Mouse (Mus musculus) forebrain, embryonic 11.5 days (tissue): ENCODE results near the gene N4bp2. TPM values are rescaled to one million over a fixed set of nuclear protein-coding genes. Genes with fewer than 3 reads are reported as not detected.
"Not testable (repeated sequence)": the region's sequence is repeated elsewhere in the genome, so short reads cannot be mapped to it uniquely, and the experiment has no call there.

Experiments
- ATAC-seq: fragments of 200-750 bp; cut with Nextera tagmentation; replicated peaks from 2 replicates; pipeline ENCODE4 v1.8.0; 2017; ENCODE audit warnings: moderate TSS enrichment; ENCODE audit not compliant: low FRiP score
- DNase-seq: peaks from one replicate; pipeline ENCODE4 v3.0.0-alpha.2; 2017; ENCODE audit warnings: low spot score
- H3K27ac ChIP-seq: fragments of 300-500 bp; sonication (generic); 2 replicates; pipeline ENCODE4 v1.5.1; 2014; ENCODE audit warnings: low read depth, low read length
- H3K27me3 ChIP-seq: fragments of 300-500 bp; sonication (generic); 2 replicates; pipeline ENCODE4 v1.6.1; 2014; ENCODE audit warnings: mild to moderate bottlenecking, low read length, mixed read lengths; ENCODE audit not compliant: control insufficient read depth, insufficient read depth
- H3K36me3 ChIP-seq: fragments of 300-500 bp; sonication (generic); 2 replicates; pipeline ENCODE4 v1.6.1; 2014; ENCODE audit warnings: mild to moderate bottlenecking, low read length, moderate library complexity, mixed read lengths; ENCODE audit not compliant: control insufficient read depth, insufficient read depth
- H3K4me1 ChIP-seq: fragments of 300-500 bp; sonication (generic); replicated peaks from 2 replicates; pipeline ENCODE4 v1.6.1; 2014; ENCODE audit warnings: low read length, mixed read lengths; ENCODE audit not compliant: control insufficient read depth, insufficient read depth
- H3K4me2 ChIP-seq: fragments of 300-500 bp; sonication (generic); 2 replicates; pipeline ENCODE4 v1.6.1; 2014; ENCODE audit warnings: low read depth, mild to moderate bottlenecking, low read length, moderate library complexity, mixed read lengths; ENCODE audit not compliant: severe bottlenecking
- H3K4me3 ChIP-seq: fragments of 300-500 bp; sonication (generic); 2 replicates; pipeline ENCODE4 v1.5.1; 2014; ENCODE audit warnings: low read depth, low read length
- H3K9ac ChIP-seq: fragments of 300-500 bp; sonication (generic); 2 replicates; pipeline ENCODE4 v1.6.1; 2014; ENCODE audit warnings: low read length
- H3K9me3 ChIP-seq: fragments of 300-500 bp; sonication (generic); 2 replicates; pipeline ENCODE4 v1.6.1; 2016; ENCODE audit warnings: low read length, mixed read lengths; ENCODE audit not compliant: control insufficient read depth
- WGBS: fragments of 180-500 bp; shearing (Covaris S2); extraction: QIAGEN DNeasy Blood & Tissue Kit; methylation state at CpG from one replicate; pipeline ENCODE4 v1.1.7; 2014; 5-methylcytosine and 5-hydroxymethylcytosine counted together
- polyA plus RNA-seq: library from polyadenylated mRNA; unstranded; fragments of >200 nt; fragmentation: Nextera tagmentation; extraction: Ambion mirVana; gene quantifications from 2 replicates; pipeline ENCODE4 v1.2.1, GENCODE M21; 2014

The N4bp2 gene
- 47.1 and 56.3 TPM in 2 replicates for polyA plus RNA-seq

GRCm38 (mm10) chr5:65763088-65763915, at the start of gene N4bp2:
Gene N4bp2 (plus strand): TSS chr5:65763521.
- Histone ChIP-seq H3K4me3 (peak within 1 kb of the TSS; percentile 91), H3K36me3 (no peaks in the 10 kb centered on the region), H3K27ac (peak within 1 kb of the TSS; percentile 100), H3K4me2 (peak within 1 kb of the TSS; percentile 95), H3K9me3 (no peaks in the 10 kb centered on the region), H3K4me1 (no peaks in the 10 kb centered on the region; the same call in 1 of the 2 replicates), H3K27me3 (no peaks in the 10 kb centered on the region), H3K9ac (peak within 1 kb of the TSS; percentile 100)
- ATAC-seq: peak; percentile 37
- 1% methylated on average over 50 of the region's 80 CpGs for WGBS
- DNase-seq: peak; percentile 85

GRCm38 (mm10) chr5:65715084-65715483, 48.2 kb upstream of the N4bp2 start:
- H3K36me3 ChIP-seq: no peaks in the 10 kb centered on the region
- no peak for ATAC-seq
- no peak overlapping the region for H3K27ac ChIP-seq
- 0 out of 2 replicates have a peak, but pooled peaks cover 2% of the 10 kb centered on the region for H3K4me1 ChIP-seq
- H3K4me2 ChIP-seq: no peak overlapping the region
- no peak overlapping the region for H3K9ac ChIP-seq
- no peaks in the 10 kb centered on the region for H3K9me3 ChIP-seq
- DNase-seq: no peak
- H3K27me3 ChIP-seq: no peaks in the 10 kb centered on the region
- H3K4me3 ChIP-seq: no peak overlapping the region
- 83% methylated on average over 6 of the region's 6 CpGs for WGBS

DNA sequence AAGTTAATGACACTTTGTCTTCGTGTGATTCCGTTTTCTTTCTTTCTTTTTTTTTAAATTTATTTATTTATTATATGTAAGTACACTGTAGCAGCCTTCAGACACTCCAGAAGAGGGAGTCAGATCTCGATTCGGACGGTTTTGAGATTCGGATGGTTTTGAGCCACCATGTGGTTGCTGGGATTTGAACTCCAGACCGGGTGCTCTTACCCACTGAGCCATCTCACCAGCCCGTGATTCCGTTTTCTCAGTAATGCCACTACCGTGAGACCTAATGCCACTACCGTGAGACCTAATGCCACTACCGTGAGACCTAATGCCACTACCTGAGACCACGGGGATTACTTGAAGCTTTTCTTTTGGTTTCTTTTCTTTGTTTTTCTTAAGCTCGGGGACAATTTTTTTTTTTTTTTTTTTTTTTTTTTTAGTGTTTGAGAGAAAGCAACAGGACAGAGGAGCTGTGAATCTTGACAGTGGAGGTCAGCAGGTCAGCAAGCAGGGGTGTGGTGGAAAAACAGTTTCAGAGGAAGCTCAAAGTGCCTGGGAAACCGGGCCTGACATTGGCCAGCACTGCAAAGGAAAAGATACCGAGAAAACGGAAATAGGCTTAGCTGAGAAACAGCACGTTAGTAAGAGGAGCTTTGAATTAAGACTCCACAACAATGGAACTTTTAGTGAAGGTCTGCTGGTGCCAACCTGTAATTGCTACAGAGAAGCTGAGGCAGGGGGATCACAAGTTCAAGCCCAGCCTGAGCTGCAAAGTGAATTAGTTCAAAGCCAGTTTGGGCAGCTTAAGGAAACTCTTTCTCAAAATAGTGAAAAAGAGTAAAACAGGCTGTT, 46.0 kb upstream of the N4bp2 start:
- 83% methylated on average over 18 of the region's 18 CpGs for WGBS
- no peak for ATAC-seq

GRCm38 (mm10) chr5:65717903-65718211, 45.5 kb upstream of the N4bp2 start:
- not testable (repeated sequence) for H3K4me3 ChIP-seq, H3K36me3 ChIP-seq, DNase-seq, H3K4me2 ChIP-seq, H3K27me3 ChIP-seq, ATAC-seq, H3K9me3 ChIP-seq, H3K27ac ChIP-seq, H3K4me1 ChIP-seq, H3K9ac ChIP-seq
- WGBS: 93% methylated on average over 8 of the region's 8 CpGs

More for the DNA sequence above, 46.0 kb upstream of the N4bp2 start:
- H3K27me3 ChIP-seq: no peaks in the 10 kb centered on the region
- H3K36me3 ChIP-seq: no peaks in the 10 kb centered on the region
- H3K9me3 ChIP-seq: no peaks in the 10 kb centered on the region
- no peak overlapping the region for H3K4me2 ChIP-seq
- H3K4me3 ChIP-seq: no peak overlapping the region
- H3K9ac ChIP-seq: no peak overlapping the region
- H3K4me1 ChIP-seq: 0 out of 2 replicates have a peak, but pooled peaks cover 2% of the 10 kb centered on the region
- DNase-seq: no peak
- no peak overlapping the region for H3K27ac ChIP-seq

DNA sequence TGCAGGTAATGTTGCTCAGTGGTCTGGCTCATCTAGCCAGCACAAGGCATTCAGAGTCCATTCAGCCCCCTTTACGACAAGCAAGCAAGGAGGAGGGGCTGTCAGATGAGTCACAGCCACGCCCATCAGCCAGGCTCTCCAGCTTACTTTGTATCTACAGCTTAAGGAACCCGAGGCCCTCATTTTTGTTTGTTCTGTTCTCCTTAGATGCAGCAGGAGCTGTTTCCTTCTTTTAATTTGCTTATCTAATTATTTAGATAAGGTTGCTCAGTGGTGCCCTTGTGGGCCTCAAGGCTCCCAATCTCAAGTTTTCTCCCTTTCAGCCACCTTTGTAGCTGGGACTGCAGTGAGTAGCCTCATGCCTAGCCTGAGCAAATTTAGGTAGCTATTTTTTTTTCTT, 45.0 kb upstream of the N4bp2 start:
- H3K36me3 ChIP-seq: no peaks in the 10 kb centered on the region
- H3K9ac ChIP-seq: no peak overlapping the region
- H3K27me3 ChIP-seq: no peaks in the 10 kb centered on the region
- H3K27ac ChIP-seq: no peak overlapping the region
- no peak overlapping the region for H3K4me2 ChIP-seq
- WGBS: 50% methylated on average over 3 of the region's 3 CpGs
- no peaks in the 10 kb centered on the region for H3K4me1 ChIP-seq
- ATAC-seq (no peak), DNase-seq (no peak)
- H3K4me3 ChIP-seq: no peak overlapping the region
- H3K9me3 ChIP-seq: no peaks in the 10 kb centered on the region

GRCm38 (mm10) chr5:65724311-65725054, 38.8 kb upstream of the N4bp2 start:
- ATAC-seq (peak; percentile 67), DNase-seq (peak; percentile 74)
- H3K9me3 ChIP-seq: no peaks in the 10 kb centered on the region
- peak overlapping the region; percentile 55 for H3K27ac ChIP-seq
- H3K36me3 ChIP-seq: no peaks in the 10 kb centered on the region
- 1% methylated on average over 23 of the region's 23 CpGs for WGBS
- H3K4me1 ChIP-seq: no peaks in the 10 kb centered on the region; the same call in 1 of the 2 replicates
- peak overlapping the region; percentile 53 for H3K4me2 ChIP-seq
- peak overlapping the region; percentile 31 for H3K4me3 ChIP-seq
- no peaks in the 10 kb centered on the region for H3K27me3 ChIP-seq
- peak overlapping the region; percentile 44 for H3K9ac ChIP-seq

DNA sequence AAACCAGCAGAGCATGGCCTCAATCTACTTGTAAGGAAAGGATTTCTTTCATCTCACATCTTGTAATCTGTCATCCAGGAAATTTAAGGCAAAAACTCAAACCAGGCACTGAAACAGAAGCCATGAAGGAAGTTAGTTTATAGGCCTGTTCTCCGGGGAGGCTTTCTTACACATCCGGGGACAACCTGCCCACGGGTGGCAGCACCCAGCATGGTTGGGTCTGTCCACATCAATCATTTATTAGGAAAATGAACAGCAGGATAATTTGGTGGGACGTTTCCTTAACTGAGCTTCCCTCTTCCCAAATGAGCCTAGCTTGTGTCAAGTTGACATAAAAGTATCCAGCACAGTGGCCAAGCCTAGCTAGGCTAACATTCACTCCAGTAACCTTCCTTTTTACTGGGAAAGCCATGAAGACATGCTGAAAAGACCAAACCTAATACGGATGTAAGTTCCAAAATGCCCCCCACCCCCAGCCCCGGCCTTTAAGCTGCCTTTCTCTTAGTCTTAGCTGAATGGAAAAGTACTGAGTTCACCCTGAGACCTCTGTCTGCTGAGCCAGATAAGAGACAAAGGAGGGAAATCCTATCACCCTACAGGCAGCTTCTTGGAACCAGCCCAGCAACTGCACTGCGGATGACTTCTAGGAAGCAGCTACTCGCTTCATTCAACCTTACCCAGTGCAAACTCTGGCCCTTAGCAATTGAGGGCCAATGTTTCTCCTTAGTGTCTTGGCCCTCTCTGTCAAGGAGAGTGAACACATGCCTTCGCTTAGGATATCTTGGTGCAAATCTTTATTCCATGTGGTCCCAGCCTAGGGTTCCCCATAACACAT, 31.9 kb upstream of the N4bp2 start:
- H3K27ac ChIP-seq: no peak overlapping the region
- no peak overlapping the region for H3K9ac ChIP-seq
- ATAC-seq (no peak), DNase-seq (peak; percentile 55)
- H3K9me3 ChIP-seq: no peaks in the 10 kb centered on the region
- H3K4me1 ChIP-seq: no peaks in the 10 kb centered on the region
- WGBS: 47% methylated on average over 9 of the region's 9 CpGs
- no peak overlapping the region for H3K4me3 ChIP-seq
- no peaks in the 10 kb centered on the region for H3K36me3 ChIP-seq
- no peak overlapping the region for H3K4me2 ChIP-seq
- H3K27me3 ChIP-seq: no peaks in the 10 kb centered on the region
